Mouse (Mus musculus): ENCODE measurements around the gene Cdc14a. TPM values are rescaled to one million over a fixed set of nuclear protein-coding genes. Genes with fewer than 3 reads are reported as not detected.
A peak's percentile ranks its signal among the peaks of the same experiment; 100 is the strongest.

Cdc14a gene
- polyA plus RNA-seq, 2 experiments: 1.3 to 1.8 TPM

- Histone ChIP-seq H3K4me2 (ENCODE audit: low read depth) (no peak overlapping the region), H3K4me3 (ENCODE audit: insufficient read depth in 1 of 2, low read depth in 2 of 2, low read length in 2 of 2) (no peak overlapping the region), H3K9ac (replicated peaks) (no peak overlapping the region), H3K36me3 (replicated peaks; ENCODE audit: control insufficient read depth, insufficient read depth, low read depth) (no peaks in the 10 kb centered on the region), H3K4me1 (replicated peaks; ENCODE audit: control insufficient read depth in 2 of 2, insufficient read depth in 2 of 2, low read length in 1 of 2) (no peaks in the 10 kb centered on the region), H3K9me3 (ENCODE audit: control insufficient read depth, low read length) (no peaks in the 10 kb centered on the region), H3K27me3 (ENCODE audit: control insufficient read depth, insufficient read depth, low read length) (no peaks in the 10 kb centered on the region), H3K27ac (no peak overlapping the region)
- WGBS (ENCODE audit: insufficient replicate concordance): 70% methylated on average over 6 of the region's 6 CpGs
- TF ChIP-seq CTCF (IDR thresholded peaks at IDR 0.05; ENCODE audit: low read depth) (no peak), EP300 (IDR thresholded peaks at IDR 0.05; ENCODE audit: low read depth) (no peak)
- ATAC-seq (ENCODE audit: insufficient read depth) (no peak), DNase-seq (ENCODE audit: low read depth in 3 of 3, low spot score in 3 of 3) (no peak)
Observed at GRCm38 (mm10) chr3:116333711-116334110, 90.1 kb downstream of the Cdc14a start.

GRCm38 (mm10) chr3:116333229-116333628 lies 90.6 kb downstream of the Cdc14a start:
- no peak for ATAC-seq (ENCODE audit: insufficient read depth)
- 10% methylated on average over 7 of the region's 7 CpGs for WGBS (ENCODE audit: insufficient replicate concordance)
- Histone ChIP-seq H3K4me1 (replicated peaks; ENCODE audit: control insufficient read depth in 2 of 2, insufficient read depth in 2 of 2, low read length in 1 of 2) (no peaks in the 10 kb centered on the region), H3K9ac (replicated peaks) (no peak overlapping the region), H3K9me3 (ENCODE audit: control insufficient read depth, low read length) (no peaks in the 10 kb centered on the region), H3K36me3 (replicated peaks; ENCODE audit: control insufficient read depth, insufficient read depth, low read depth) (no peaks in the 10 kb centered on the region), H3K4me2 (ENCODE audit: low read depth) (no peak overlapping the region), H3K4me3 (ENCODE audit: insufficient read depth in 1 of 2, low read depth in 2 of 2, low read length in 2 of 2) (no peak overlapping the region), H3K27me3 (ENCODE audit: control insufficient read depth, insufficient read depth, low read length) (no peaks in the 10 kb centered on the region), H3K27ac (no peak overlapping the region)
- TF ChIP-seq EP300 (IDR thresholded peaks at IDR 0.05; ENCODE audit: low read depth): no peak
- TF ChIP-seq CTCF (IDR thresholded peaks at IDR 0.05; ENCODE audit: low read depth): peak; percentile 70
- peak; percentile 11 to 24 (median 19) for DNase-seq (ENCODE audit: low read depth in 3 of 3, low spot score in 3 of 3)

GRCm38 (mm10) chr3:116331811-116332464 lies 91.9 kb downstream of the Cdc14a start:
- WGBS (ENCODE audit: insufficient replicate concordance): 33% methylated on average over 8 of the region's 8 CpGs
- no peak overlapping the region for H3K4me2 ChIP-seq (ENCODE audit: low read depth)
- DNase-seq (ENCODE audit: low read depth in 3 of 3, low spot score in 3 of 3) (peak; percentile 41 to 47 (median 45)), ATAC-seq (ENCODE audit: insufficient read depth) (peak; percentile 59; the same call in 1 of the 2 replicates)
- H3K4me3 ChIP-seq (ENCODE audit: insufficient read depth in 1 of 2, low read depth in 2 of 2, low read length in 2 of 2): no peak overlapping the region
- no peaks in the 10 kb centered on the region for H3K36me3 ChIP-seq (replicated peaks; ENCODE audit: control insufficient read depth, insufficient read depth, low read depth)
- no peaks in the 10 kb centered on the region for H3K4me1 ChIP-seq (replicated peaks; ENCODE audit: control insufficient read depth in 2 of 2, insufficient read depth in 2 of 2, low read length in 1 of 2)
- no peaks in the 10 kb centered on the region for H3K9me3 ChIP-seq (ENCODE audit: control insufficient read depth, low read length)
- no peak overlapping the region for H3K27ac ChIP-seq
- no peak overlapping the region for H3K9ac ChIP-seq (replicated peaks)
- TF ChIP-seq EP300 (IDR thresholded peaks at IDR 0.05; ENCODE audit: low read depth) (no peak), CTCF (IDR thresholded peaks at IDR 0.05; ENCODE audit: low read depth) (peak; percentile 83)
- no peaks in the 10 kb centered on the region for H3K27me3 ChIP-seq (ENCODE audit: control insufficient read depth, insufficient read depth, low read length)

- H3K9ac ChIP-seq (replicated peaks): no peak overlapping the region
- DNase-seq (ENCODE audit: low read depth in 3 of 3, low spot score in 3 of 3) (no peak), ATAC-seq (ENCODE audit: insufficient read depth) (no peak)
- H3K36me3 ChIP-seq (replicated peaks; ENCODE audit: control insufficient read depth, insufficient read depth, low read depth): no peaks in the 10 kb centered on the region
- H3K27me3 ChIP-seq (ENCODE audit: control insufficient read depth, insufficient read depth, low read length): no peaks in the 10 kb centered on the region
- H3K4me3 ChIP-seq (ENCODE audit: insufficient read depth in 1 of 2, low read depth in 2 of 2, low read length in 2 of 2): no peak overlapping the region
- H3K9me3 ChIP-seq (ENCODE audit: control insufficient read depth, low read length): no peaks in the 10 kb centered on the region
- no peak overlapping the region for H3K27ac ChIP-seq
- WGBS (ENCODE audit: insufficient replicate concordance): 63% methylated on average over 8 of the region's 8 CpGs
- no peak for TF ChIP-seq CTCF (IDR thresholded peaks at IDR 0.05; ENCODE audit: low read depth)
- no peak overlapping the region for H3K4me2 ChIP-seq (ENCODE audit: low read depth)
- H3K4me1 ChIP-seq (replicated peaks; ENCODE audit: control insufficient read depth in 2 of 2, insufficient read depth in 2 of 2, low read length in 1 of 2): no peaks in the 10 kb centered on the region
Observed at GRCm38 (mm10) chr3:116329976-116330375, 93.9 kb downstream of the Cdc14a start.

- H3K4me2 ChIP-seq (ENCODE audit: low read depth): no peak overlapping the region
- ATAC-seq (ENCODE audit: insufficient read depth): no peak
- WGBS (ENCODE audit: insufficient replicate concordance): 82% methylated on average over 18 of the region's 18 CpGs
- no peaks in the 10 kb centered on the region for H3K9me3 ChIP-seq (ENCODE audit: control insufficient read depth, low read length)
- H3K4me3 ChIP-seq (ENCODE audit: insufficient read depth in 1 of 2, low read depth in 2 of 2, low read length in 2 of 2): no peak overlapping the region
- no peaks in the 10 kb centered on the region for H3K4me1 ChIP-seq (replicated peaks; ENCODE audit: control insufficient read depth in 2 of 2, insufficient read depth in 2 of 2, low read length in 1 of 2)
- no peak overlapping the region for H3K9ac ChIP-seq (replicated peaks)
- TF ChIP-seq EP300 (IDR thresholded peaks at IDR 0.05; ENCODE audit: low read depth) (no peak), CTCF (IDR thresholded peaks at IDR 0.05; ENCODE audit: low read depth) (no peak)
- no peak overlapping the region for H3K27ac ChIP-seq
- no peaks in the 10 kb centered on the region for H3K36me3 ChIP-seq (replicated peaks; ENCODE audit: control insufficient read depth, insufficient read depth, low read depth)
- no peak for DNase-seq (ENCODE audit: low read depth in 3 of 3, low spot score in 3 of 3)
- H3K27me3 ChIP-seq (ENCODE audit: control insufficient read depth, insufficient read depth, low read length): no peaks in the 10 kb centered on the region
Observed at GRCm38 (mm10) chr3:116329023-116329762, 94.6 kb downstream of the Cdc14a start.

Data from liver, embryonic 14.5 days (tissue).